Mouse (Mus musculus) right cerebral cortex, adult 2 months (tissue): ENCODE results near the gene Cdx2.

Experiments used
- DNase-seq, 2 experiments: peaks; one replicate each; pipeline ENCODE4 v3.0.0; 2021 to 2022; ENCODE audit warnings: low spot score in 2 of 2

The Cdx2 gene

GRCm38 (mm10) chr5:147293127-147293910 is 13.8 kb downstream of the Cdx2 start:
- peak; percentile 51 to 62 for DNase-seq

GRCm38 (mm10) chr5:147292506-147293120 is 14.5 kb downstream of the Cdx2 start:
- no peak for DNase-seq

GRCm38 (mm10) chr5:147291764-147292505 is 15.1 kb downstream of the Cdx2 start:
- DNase-seq, result no peak

GRCm38 (mm10) chr5:147284365-147284764 is 22.7 kb downstream of the Cdx2 start:
- no peak for DNase-seq

GRCm38 (mm10) chr5:147277547-147277925 is 29.5 kb downstream of the Cdx2 start:
- no peak for DNase-seq

- DNase-seq, result no peak
These were observed 30.1 kb downstream of the Cdx2 start for GRCm38 (mm10) chr5:147276701-147277546.

- DNase-seq, result no peak
These were observed 31.3 kb downstream of the Cdx2 start for GRCm38 (mm10) chr5:147275761-147276160.

GRCm38 (mm10) chr5:147274174-147275141 is 32.6 kb downstream of the Cdx2 start:
- no peak for DNase-seq

- no peak for DNase-seq
These were observed 34.2 kb downstream of the Cdx2 start for GRCm38 (mm10) chr5:147272808-147273345.

- no peak for DNase-seq
These were observed 34.8 kb downstream of the Cdx2 start for GRCm38 (mm10) chr5:147272046-147272807.

GRCm38 (mm10) chr5:147270673-147271655 is 36.1 kb downstream of the Cdx2 start:
- DNase-seq, result no peak

- DNase-seq, result no peak
These were observed 37.0 kb downstream of the Cdx2 start, which contains the start of gene Pdx1 for GRCm38 (mm10) chr5:147269926-147270672. Pdx1 (plus strand) TSS chr5:147269959.

GRCm38 (mm10) chr5:147269371-147269770 is 37.7 kb downstream of the Cdx2 start:
- no peak for DNase-seq

- DNase-seq, result no peak
These were observed 38.3 kb downstream of the Cdx2 start for GRCm38 (mm10) chr5:147268728-147269127.

- no peak for DNase-seq
These were observed 39.6 kb downstream of the Cdx2 start for GRCm38 (mm10) chr5:147267434-147267833.

- DNase-seq, result no peak
These were observed 43.1 kb downstream of the Cdx2 start for GRCm38 (mm10) chr5:147263945-147264344.

- DNase-seq, result no peak
These were observed 45.0 kb downstream of the Cdx2 start for GRCm38 (mm10) chr5:147261899-147262541.
